Mouse (Mus musculus): ENCODE measurements around the gene Cd40lg. TPM values are rescaled to one million over a fixed set of nuclear protein-coding genes. Genes with fewer than 3 reads are reported as not detected.

Cd40lg gene
- 10 to 100 TPM; 72.4 to 96.3 TPM for total RNA-seq (2023)

DNA sequence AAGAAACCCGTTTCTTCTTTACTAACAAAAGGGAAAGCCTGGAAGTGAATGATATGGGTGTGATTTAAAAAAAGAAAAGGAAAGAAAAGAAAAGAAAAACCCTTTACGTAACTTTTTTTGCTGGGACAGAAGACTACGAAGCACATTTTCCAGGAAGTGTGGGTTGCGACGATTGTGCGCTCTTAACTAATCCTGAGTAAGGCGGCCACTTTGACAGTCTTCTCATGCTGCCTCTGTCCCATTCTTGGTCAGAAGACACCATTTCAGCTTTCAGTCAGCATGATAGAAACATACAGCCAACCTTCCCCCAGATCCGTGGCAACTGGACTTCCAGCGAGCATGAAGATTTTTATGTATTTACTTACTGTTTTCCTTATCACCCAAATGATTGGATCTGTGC, at the start of gene Cd40lg:
Gene Cd40lg (plus strand): TSS at position 268 of the 400 bp plus-strand sequence.

Other genes starting within 250 kb of the Cd40lg start
- gene Brs3, start 169.1 kb upstream of the Cd40lg start, total RNA-seq (2023) = not detected
- 10 to 100 TPM; 42.7 to 54.6 TPM for gene Htatsf1, start 158.6 kb upstream of the Cd40lg start, total RNA-seq (2023)
- not detected for gene Vgll1, start 124.0 kb upstream of the Cd40lg start, total RNA-seq (2023)
- 10 to 100 TPM; 89.9 to 90.1 TPM for gene Arhgef6, start 126.6 kb downstream of the Cd40lg start, total RNA-seq (2023)
- gene Rbmx, start 180.9 kb downstream of the Cd40lg start, total RNA-seq (2023) = 10 to 100 TPM; 72.2 to 74.4 TPM
- gene Gm364, start 197.0 kb downstream of the Cd40lg start, total RNA-seq (2023) = not detected

Measured in T-cell, adult 66 days (primary cell).